Mouse (Mus musculus): ENCODE results near the gene Padi2.

The Padi2 gene

GRCm38 (mm10) chr4:140881026-140881670 lies 25.0 kb upstream of the Padi2 start:
- DNase-seq (ENCODE audit: low spot score in 2 of 2), result no peak

GRCm38 (mm10) chr4:140881771-140882170 lies 24.4 kb upstream of the Padi2 start:
- no peak for DNase-seq (ENCODE audit: low spot score in 2 of 2)

GRCm38 (mm10) chr4:140882365-140882764 lies 23.8 kb upstream of the Padi2 start:
- no peak for DNase-seq (ENCODE audit: low spot score in 2 of 2)

- DNase-seq (ENCODE audit: low spot score in 2 of 2), result no peak
Measured at GRCm38 (mm10) chr4:140882981-140883380, 23.2 kb upstream of the Padi2 start.

GRCm38 (mm10) chr4:140883852-140884251 lies 22.3 kb upstream of the Padi2 start:
- no peak for DNase-seq (ENCODE audit: low spot score in 2 of 2)

DNA sequence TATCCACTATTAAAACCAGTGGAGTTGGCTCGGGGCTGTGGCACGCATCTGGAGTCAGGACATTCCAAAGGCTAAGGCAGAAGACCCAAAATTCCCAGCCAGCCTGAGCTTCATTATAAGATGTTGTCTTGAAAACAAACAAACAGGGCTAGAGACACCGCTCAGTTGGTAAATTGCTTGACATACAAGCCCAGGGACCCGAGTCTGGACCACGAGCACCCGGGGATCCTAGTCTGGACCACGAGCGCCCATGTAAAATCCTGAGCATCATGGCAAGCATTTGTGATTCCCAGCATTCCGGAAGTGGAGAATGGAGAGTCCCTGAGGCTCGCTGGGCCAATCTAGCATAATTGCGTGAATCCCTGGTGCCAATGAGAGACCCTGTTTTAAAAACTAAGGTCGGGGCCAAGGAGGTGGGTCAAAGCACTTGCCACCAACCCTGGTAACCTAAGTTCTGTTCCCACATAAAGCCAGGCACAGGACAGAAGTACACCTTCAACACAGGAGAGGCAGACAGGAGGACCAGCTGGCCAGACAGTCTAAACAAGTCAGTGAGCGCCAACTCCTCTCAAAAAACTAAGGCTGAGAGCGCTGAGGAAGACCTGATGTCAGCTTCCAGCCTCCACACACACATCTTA lies 14.5 kb upstream of the Padi2 start:
- DNase-seq (ENCODE audit: low spot score in 2 of 2), result no peak

DNA sequence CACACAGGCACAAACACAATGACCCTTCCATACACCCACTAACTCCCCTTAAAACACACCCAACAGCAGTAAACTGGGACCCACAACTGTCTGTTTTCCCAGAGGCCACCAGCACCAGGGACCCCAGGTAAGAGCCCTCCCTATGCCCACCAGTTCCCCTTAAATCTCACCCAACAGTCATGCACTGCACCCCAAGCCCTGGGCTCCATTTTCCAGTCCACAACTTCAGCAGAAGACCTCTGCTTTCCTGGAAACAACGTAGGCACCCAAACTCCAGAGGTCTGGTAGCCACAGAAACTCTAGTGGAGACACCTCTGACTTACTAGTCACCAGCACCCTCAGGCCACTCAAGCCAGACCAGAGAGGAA lies 14.0 kb upstream of the Padi2 start:
- no peak for DNase-seq (ENCODE audit: low spot score in 2 of 2)

DNA sequence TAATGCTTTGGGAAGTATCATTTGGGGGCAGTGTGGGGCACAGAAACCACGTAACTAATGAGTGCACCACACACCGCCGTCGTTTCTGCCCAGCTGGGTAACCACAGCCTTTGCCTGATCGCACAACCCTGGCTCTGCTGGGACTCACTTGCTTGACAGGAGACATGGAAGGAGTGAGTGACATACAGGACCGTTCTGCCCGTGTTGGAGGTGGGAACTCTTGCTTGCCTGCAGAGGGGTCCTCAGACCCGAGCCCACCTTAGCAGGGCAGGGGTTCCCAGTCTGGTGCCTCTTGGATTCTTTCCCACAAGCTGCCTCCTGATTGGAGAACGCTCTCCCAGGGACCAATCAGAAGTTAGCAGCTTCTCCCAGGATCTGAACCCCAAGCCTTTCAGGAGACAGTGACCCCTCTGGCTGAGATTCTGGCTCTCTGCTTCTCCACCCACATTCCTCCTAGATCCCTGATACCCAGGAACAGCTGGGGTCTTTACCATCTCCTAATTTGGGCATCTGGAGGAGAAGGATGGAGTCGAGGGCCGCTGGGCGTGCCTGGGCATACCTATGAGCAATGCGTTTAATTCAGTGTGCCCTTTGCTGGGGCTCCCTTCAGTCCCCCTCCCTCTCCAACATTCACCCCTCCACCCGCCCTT lies 1.2 kb upstream of the Padi2 start:
- DNase-seq (ENCODE audit: low spot score in 2 of 2), result no peak

- DNase-seq (ENCODE audit: low spot score in 2 of 2), result peak; percentile 49 to 67
Measured at GRCm38 (mm10) chr4:140905426-140905871, 695 bp upstream of the Padi2 start.

DNA sequence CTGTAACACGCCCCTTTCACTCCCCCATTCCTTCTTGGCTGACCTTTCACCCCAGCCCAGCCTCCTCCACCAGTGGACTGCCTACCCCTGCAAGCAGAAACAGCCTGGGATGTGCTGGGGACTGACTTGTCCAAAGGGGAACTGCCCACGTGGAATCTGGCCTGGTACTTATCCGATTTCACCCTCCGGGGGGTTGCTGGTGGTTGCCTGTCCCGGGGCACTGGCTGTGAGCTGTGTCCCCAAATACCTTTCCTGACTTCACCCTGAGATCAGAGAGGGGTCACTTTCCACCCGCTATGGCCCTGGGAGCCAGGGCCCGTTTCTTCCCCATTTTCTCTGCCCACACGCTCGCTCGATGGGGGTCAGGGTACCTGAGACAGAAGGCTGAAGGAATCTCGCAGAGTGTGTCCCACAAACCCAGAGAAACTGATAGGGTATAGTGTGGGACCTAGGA lies 710 bp downstream of the Padi2 start:
- no peak for DNase-seq (ENCODE audit: low spot score in 2 of 2)

GRCm38 (mm10) chr4:140907306-140908024 lies 1.3 kb downstream of the Padi2 start:
- no peak for DNase-seq (ENCODE audit: low spot score in 2 of 2)

DNA sequence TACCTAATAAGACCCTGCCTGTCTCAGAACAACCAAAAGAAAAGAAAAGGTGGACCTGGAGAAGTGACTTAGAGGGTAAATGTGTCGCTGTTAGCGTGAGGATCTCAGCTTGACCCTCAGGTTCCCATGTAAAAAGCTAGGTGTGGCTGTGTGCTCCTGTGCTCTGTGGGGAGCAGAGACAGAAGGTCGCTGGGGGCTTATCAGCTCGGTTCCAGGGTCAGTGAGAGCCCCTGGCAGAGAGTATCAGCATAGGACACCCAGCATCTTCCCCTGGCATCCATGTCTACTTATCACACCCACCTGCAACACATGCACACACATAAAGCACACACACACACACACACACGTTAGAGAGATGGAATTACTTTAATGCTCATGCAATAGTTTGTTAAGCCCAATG lies 2.5 kb downstream of the Padi2 start:
- no peak for DNase-seq (ENCODE audit: low spot score in 2 of 2)

GRCm38 (mm10) chr4:140909536-140909935 lies 3.4 kb downstream of the Padi2 start:
- no peak for DNase-seq (ENCODE audit: low spot score in 2 of 2)

DNA sequence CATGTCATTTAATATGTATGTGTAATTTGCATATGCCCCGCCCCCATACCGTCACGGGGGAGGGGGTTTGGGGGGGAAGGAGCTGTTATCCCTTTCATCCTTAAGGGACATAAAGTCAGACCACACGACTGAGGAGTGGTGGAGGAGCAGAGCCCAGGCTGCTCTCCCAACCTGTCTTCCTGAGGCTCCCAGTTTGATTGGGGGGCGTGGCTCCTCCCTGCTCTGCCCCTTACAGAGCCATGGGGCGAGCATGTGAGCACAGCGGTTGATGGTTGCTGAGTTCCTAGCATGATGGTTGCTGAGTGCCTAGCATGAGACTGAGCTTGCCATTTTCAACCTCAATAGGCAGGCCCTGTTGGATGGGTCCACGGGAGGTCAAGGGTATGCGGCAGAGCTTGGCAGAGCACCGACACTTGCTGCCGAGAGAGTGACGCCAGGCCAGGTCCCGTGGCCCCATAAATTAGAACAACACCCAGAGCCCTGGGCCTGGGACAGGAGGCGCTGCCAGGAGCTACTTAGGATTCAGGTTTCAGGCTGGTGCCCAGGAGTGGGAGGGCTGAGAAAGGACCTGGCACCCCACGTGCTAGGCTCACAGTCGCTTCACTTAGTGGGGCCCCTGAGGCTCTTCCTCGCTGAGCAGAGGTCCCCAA lies 4.6 kb downstream of the Padi2 start:
- DNase-seq (ENCODE audit: low spot score in 2 of 2), result no peak

GRCm38 (mm10) chr4:140911416-140911815 lies 5.3 kb downstream of the Padi2 start:
- DNase-seq (ENCODE audit: low spot score in 2 of 2), result no peak

DNA sequence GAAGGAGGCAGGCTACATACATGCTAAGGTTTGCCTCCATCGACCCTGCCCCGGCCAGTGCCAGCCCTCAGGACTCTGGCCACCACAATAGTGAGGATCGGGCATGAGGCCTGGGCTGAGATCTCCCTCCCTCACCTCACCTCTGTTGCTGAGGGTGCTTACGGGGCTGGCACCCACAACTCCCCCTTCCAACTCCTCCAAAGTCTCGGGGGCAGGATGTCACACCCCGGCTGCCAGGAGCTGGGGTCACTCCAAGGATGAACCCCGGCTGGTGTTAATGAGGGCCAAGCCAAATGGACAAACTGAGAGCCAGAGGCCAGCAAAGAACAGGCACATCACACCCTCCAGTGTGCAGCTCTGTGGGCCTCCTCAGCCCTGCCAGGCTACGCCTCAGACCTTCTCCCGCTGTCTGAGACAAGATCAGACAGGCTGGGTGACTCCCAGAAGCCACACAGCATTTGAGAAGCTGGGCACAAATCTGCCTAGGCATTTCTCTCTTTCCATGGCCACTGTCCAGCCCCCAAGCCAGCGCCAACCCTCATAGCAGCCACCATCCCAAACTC lies 6.2 kb downstream of the Padi2 start:
- no peak for DNase-seq (ENCODE audit: low spot score in 2 of 2)

DNA sequence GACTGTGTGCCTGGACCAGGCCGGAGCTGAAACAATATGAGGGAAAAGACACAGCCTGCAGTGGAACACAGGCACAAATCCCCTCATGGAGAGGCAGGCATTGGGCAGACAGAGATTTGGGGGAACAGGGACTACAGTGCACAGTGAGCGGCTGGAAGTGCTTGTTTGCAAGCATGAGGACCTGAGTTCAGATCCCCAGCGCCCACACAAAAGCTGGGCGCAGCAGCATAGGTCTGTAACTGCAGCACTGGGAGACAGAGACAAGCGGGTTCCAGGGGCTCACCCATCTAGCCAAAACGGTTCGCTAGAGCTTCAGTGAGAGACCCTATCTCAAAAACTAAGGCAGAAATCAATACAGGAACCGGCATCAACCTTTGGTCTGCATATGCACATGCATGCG lies 7.4 kb downstream of the Padi2 start:
- no peak for DNase-seq (ENCODE audit: low spot score in 2 of 2)

DNA sequence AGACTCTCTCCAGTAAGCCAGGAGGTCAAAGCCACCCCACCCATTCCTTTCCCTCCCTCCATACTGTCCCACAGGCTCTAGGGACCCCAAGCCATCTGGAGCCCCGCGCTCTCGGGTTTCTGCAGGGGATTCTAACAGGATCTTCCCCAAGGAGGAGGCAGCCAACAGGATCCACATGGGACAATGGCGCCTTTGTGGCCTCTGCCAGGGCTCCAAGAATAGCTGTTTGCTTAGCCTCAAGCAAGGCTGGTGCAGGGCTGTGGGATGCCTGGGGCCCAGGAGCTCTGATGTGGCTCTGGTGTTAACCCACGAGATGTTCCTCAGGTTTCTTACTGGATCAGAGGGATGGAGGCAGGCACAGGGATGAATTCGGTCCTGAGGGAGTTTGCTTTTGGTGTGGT lies 8.6 kb downstream of the Padi2 start:
- no peak for DNase-seq (ENCODE audit: low spot score in 2 of 2)

- no peak for DNase-seq (ENCODE audit: low spot score in 2 of 2)
Measured at GRCm38 (mm10) chr4:140915235-140915634, 9.1 kb downstream of the Padi2 start.

- no peak for DNase-seq (ENCODE audit: low spot score in 2 of 2)
Measured at GRCm38 (mm10) chr4:140916296-140916695, 10.2 kb downstream of the Padi2 start.

DNA sequence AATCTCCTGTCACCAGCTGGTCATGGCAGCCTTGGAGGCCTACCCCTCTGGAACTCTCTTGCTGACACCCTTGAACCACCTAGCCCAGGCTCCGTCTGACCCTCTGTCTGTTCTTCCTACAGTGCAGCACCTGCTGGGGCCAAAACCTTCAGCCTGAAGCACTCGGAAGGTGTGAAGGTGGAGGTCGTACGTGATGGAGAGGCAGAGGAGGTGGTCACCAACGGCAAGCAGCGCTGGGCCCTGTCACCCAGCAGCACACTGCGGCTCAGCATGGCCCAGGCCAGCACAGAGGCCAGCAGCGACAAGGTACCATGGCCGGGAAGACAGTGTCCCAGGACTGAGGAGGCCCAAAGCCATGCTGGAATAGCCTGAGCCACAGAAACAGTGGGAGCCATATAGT lies 11.3 kb downstream of the Padi2 start:
- DNase-seq (ENCODE audit: low spot score in 2 of 2), result no peak

Measured in natural killer cell, adult 2 months (primary cell).